Mouse (Mus musculus): ENCODE measurements around the gene Zbtb11. TPM values are rescaled to one million over a fixed set of nuclear protein-coding genes. Genes with fewer than 3 reads are reported as not detected.

Gene Zbtb11
- polyA plus RNA-seq, 1 experiment from 2014 or later, result 13.8 TPM

DNA sequence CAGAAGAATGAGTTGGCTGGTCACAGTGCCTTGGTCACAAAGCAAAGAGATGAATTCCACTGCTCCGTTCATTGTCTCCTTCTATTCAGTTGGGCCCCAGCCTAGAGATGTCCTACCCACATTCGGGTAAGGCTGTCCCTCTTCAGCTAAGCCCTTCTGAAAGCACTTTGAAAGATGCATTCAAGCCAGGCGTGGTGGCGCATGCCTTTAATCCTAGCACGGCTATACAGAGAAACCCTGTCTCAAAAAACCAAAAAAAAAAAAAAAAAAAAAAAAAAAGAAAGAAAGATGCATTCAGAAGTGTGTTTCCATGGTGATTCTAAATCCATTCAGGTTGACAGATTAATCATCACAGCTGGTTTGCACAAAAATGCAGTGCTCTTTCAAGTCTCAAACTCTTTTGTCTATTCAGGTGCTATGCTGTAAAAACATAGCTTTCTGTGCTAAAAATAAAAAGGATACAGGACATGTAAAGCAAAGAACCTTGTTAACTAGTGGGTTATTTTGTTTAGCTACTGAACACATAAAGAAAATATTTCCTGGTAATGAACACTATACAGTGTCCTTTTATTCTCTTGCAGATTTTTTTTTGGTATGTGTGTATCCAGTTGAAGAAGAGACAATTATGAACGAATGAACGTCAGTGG, 83.4 kb downstream of the Zbtb11 start:
- Histone ChIP-seq H3K4me2 (ENCODE audit: low read length) (no peak overlapping the region), H3K9ac (ENCODE audit: low read length) (no peak overlapping the region), H3K4me1 (ENCODE audit: control insufficient read depth in 2 of 2, insufficient read depth in 2 of 2, low read length in 2 of 2) (no peaks in the 10 kb centered on the region), H3K27ac (replicated peaks in 1 of 2; ENCODE audit: control insufficient read depth in 1 of 2, insufficient read depth in 1 of 2, low read depth in 2 of 2, low read length in 2 of 2) (no peak overlapping the region), H3K27me3 (ENCODE audit: control insufficient read depth, insufficient read depth, low read length) (no peaks in the 10 kb centered on the region), H3K9me3 (ENCODE audit: control insufficient read depth, low read length) (no peaks in the 10 kb centered on the region), H3K36me3 (ENCODE audit: control insufficient read depth, insufficient read depth, low read length) (no peaks in the 10 kb centered on the region), H3K4me3 (ENCODE audit: control insufficient read depth in 1 of 2, insufficient read depth in 1 of 2, low read depth in 1 of 2, low read length in 2 of 2) (no peak overlapping the region)
- no peak for ATAC-seq (ENCODE audit: insufficient number of reproducible peaks, insufficient read depth, low FRiP score, low read depth)
- WGBS, result 72% methylated on average over 7 of the region's 7 CpGs

DNA sequence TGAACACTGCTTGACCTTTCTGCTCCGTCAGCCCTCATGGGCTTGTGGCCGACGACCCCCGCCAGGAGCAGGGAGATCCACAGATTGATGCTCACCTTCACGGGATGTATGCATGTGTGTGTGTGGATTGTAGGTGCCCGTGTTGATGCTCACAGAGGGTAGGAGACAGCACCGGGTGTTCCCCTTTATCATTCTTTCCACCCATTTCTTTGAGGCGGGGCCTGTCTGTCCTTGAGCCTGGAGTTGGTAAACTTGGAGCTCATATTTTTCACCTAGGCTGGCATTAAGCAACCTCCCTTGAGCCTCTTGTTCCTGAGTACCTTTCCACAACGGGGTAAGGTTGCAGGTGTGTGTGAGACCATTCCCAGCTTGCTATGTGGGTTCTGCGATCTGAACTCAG, 84.5 kb downstream of the Zbtb11 start:
- 76% methylated on average over 10 of the region's 10 CpGs for WGBS
- H3K4me1 ChIP-seq (ENCODE audit: control insufficient read depth in 2 of 2, insufficient read depth in 2 of 2, low read length in 2 of 2), result no peaks in the 10 kb centered on the region
- H3K27ac ChIP-seq (replicated peaks in 1 of 2; ENCODE audit: control insufficient read depth in 1 of 2, insufficient read depth in 1 of 2, low read depth in 2 of 2, low read length in 2 of 2), result no peak overlapping the region
- no peaks in the 10 kb centered on the region for H3K36me3 ChIP-seq (ENCODE audit: control insufficient read depth, insufficient read depth, low read length)
- no peaks in the 10 kb centered on the region for H3K27me3 ChIP-seq (ENCODE audit: control insufficient read depth, insufficient read depth, low read length)
- no peak overlapping the region for H3K4me3 ChIP-seq (ENCODE audit: control insufficient read depth in 1 of 2, insufficient read depth in 1 of 2, low read depth in 1 of 2, low read length in 2 of 2)
- H3K9me3 ChIP-seq (ENCODE audit: control insufficient read depth, low read length), result no peaks in the 10 kb centered on the region
- no peak overlapping the region for H3K4me2 ChIP-seq (ENCODE audit: low read length)
- ATAC-seq (ENCODE audit: insufficient number of reproducible peaks, insufficient read depth, low FRiP score, low read depth), result no peak
- H3K9ac ChIP-seq (ENCODE audit: low read length), result no peak overlapping the region

Other genes with a start within 250 kb of the Zbtb11 start
- gene Nfkbiz, start 135.0 kb upstream of the Zbtb11 start, polyA plus RNA-seq (2014; fragmentation: Nextera tagmentation; extraction: Ambion mirVana), result 2.7 and 3.1 TPM in 2 replicates
- gene Nxpe3, start 78.6 kb upstream of the Zbtb11 start, polyA plus RNA-seq (2014; fragmentation: Nextera tagmentation; extraction: Ambion mirVana), result 0.50 and 0.72 TPM in 2 replicates
- 10.0 and 11.8 TPM in 2 replicates for gene Cep97, start 39.0 kb upstream of the Zbtb11 start, polyA plus RNA-seq (2014; fragmentation: Nextera tagmentation; extraction: Ambion mirVana)
- 593 and 639 TPM in 2 replicates for gene Rpl24, start 7.6 kb upstream of the Zbtb11 start, polyA plus RNA-seq (2014; fragmentation: Nextera tagmentation; extraction: Ambion mirVana)
- gene Pcnp, start 55.9 kb downstream of the Zbtb11 start, polyA plus RNA-seq (2014; fragmentation: Nextera tagmentation; extraction: Ambion mirVana), result 149 and 151 TPM in 2 replicates
- gene Trmt10c, start 63.9 kb downstream of the Zbtb11 start, polyA plus RNA-seq (2014; fragmentation: Nextera tagmentation; extraction: Ambion mirVana), result 19.7 and 21.1 TPM in 2 replicates
- gene Senp7, start 74.5 kb downstream of the Zbtb11 start, polyA plus RNA-seq (2014; fragmentation: Nextera tagmentation; extraction: Ambion mirVana), result 22.2 and 23.8 TPM in 2 replicates
- gene Impg2, start 230.4 kb downstream of the Zbtb11 start, polyA plus RNA-seq (2014; fragmentation: Nextera tagmentation; extraction: Ambion mirVana), result 0.08 and 0.19 TPM in 2 replicates

Data from heart, embryonic 14.5 days (tissue).